Mouse (Mus musculus) midbrain, embryonic 16.5 days (tissue): Measurements from ENCODE around the gene Senp7. TPM values are rescaled to one million over a fixed set of nuclear protein-coding genes. Genes with fewer than 3 reads are reported as not detected.
"Not testable (repeated sequence)": the region's sequence is repeated elsewhere in the genome, so short reads cannot be mapped to it uniquely, and the experiment has no call there.

Experiments used
- ATAC-seq: fragments of 200-750 bp; cut with Nextera tagmentation; 2 replicates; pipeline ENCODE4 v1.8.0; 2017; ENCODE audit warnings: moderate TSS enrichment
- H3K27ac ChIP-seq: fragments of 300-500 bp; sonication (generic); 2 replicates; pipeline ENCODE4 v1.5.1; 2014; ENCODE audit warnings: mild to moderate bottlenecking, low read length, mixed read lengths
- H3K27me3 ChIP-seq: fragments of 300-500 bp; sonication (generic); 2 replicates; pipeline ENCODE4 v1.6.1; 2014; ENCODE audit warnings: low read depth, low read length, mixed read lengths; ENCODE audit not compliant: control insufficient read depth, insufficient read depth
- H3K36me3 ChIP-seq: fragments of 300-500 bp; sonication (generic); 2 replicates; pipeline ENCODE4 v1.6.1; 2014; ENCODE audit warnings: mild to moderate bottlenecking, low read length, moderate library complexity, mixed read lengths; ENCODE audit not compliant: control insufficient read depth, insufficient read depth
- H3K4me1 ChIP-seq: fragments of 300-500 bp; sonication (generic); 2 replicates; pipeline ENCODE4 v1.6.1; 2014; ENCODE audit warnings: mild to moderate bottlenecking, low read length, mixed read lengths; ENCODE audit not compliant: control insufficient read depth, insufficient read depth
- H3K4me2 ChIP-seq: fragments of 300-500 bp; sonication (generic); 2 replicates; pipeline ENCODE4 v1.6.1; 2014; ENCODE audit warnings: mild to moderate bottlenecking, low read length, mixed read lengths
- H3K4me3 ChIP-seq: fragments of 300-500 bp; sonication (generic); 2 replicates; pipeline ENCODE4 v1.5.1; 2014; ENCODE audit warnings: low read depth, mild to moderate bottlenecking, low read length, moderate library complexity, mixed read lengths
- H3K9ac ChIP-seq: fragments of 300-500 bp; sonication (generic); 2 replicates; pipeline ENCODE4 v1.6.1; 2014; ENCODE audit warnings: low read depth, low read length, mixed read lengths
- H3K9me3 ChIP-seq: fragments of 300-500 bp; sonication (generic); replicated peaks from 2 replicates; pipeline ENCODE4 v1.6.1; 2014; ENCODE audit warnings: mild to moderate bottlenecking, low read length, mixed read lengths; ENCODE audit not compliant: control insufficient read depth, poor library complexity, severe bottlenecking
- WGBS: fragments of 180-500 bp; shearing (Covaris S2); extraction: QIAGEN DNeasy Blood & Tissue Kit; methylation state at CpG from one replicate; pipeline ENCODE4 v1.1.7; 2014; 5-methylcytosine and 5-hydroxymethylcytosine counted together
- polyA plus RNA-seq: library from polyadenylated mRNA; unstranded; fragments of >200 nt; fragmentation: Nextera tagmentation; extraction: Ambion mirVana; gene quantifications from 2 replicates; pipeline ENCODE4 v1.2.1, GENCODE M21; 2015

The Senp7 gene
- polyA plus RNA-seq, 1 experiment from 2014 or later = 55.4 TPM

GRCm38 (mm10) chr16:56061995-56062594 lies 14.0 kb downstream of the Senp7 start:
- 82% methylated on average over 7 of the region's 7 CpGs for WGBS
- no peaks in the 10 kb centered on the region for H3K9me3 ChIP-seq

GRCm38 (mm10) chr16:56062981-56063380 lies 14.8 kb downstream of the Senp7 start:
- ATAC-seq = no peak
- Histone ChIP-seq H3K4me1 (no peaks in the 10 kb centered on the region), H3K36me3 (no peaks in the 10 kb centered on the region), H3K9me3 (no peaks in the 10 kb centered on the region), H3K27me3 (no peaks in the 10 kb centered on the region), H3K4me2 (no peak overlapping the region), H3K4me3 (no peak overlapping the region), H3K9ac (no peak overlapping the region), H3K27ac (no peak overlapping the region)
- WGBS = 39% methylated on average over 11 of the region's 11 CpGs

More at GRCm38 (mm10) chr16:56061995-56062594, 14.0 kb downstream of the Senp7 start:
- no peaks in the 10 kb centered on the region for H3K27me3 ChIP-seq
- no peak overlapping the region for H3K27ac ChIP-seq
- no peak overlapping the region for H3K4me2 ChIP-seq
- H3K4me3 ChIP-seq = no peak overlapping the region
- H3K36me3 ChIP-seq = no peaks in the 10 kb centered on the region
- H3K4me1 ChIP-seq = 0 out of 2 replicates have a peak, but pooled peaks cover 2% of the 10 kb centered on the region
- no peak overlapping the region for H3K9ac ChIP-seq
- ATAC-seq = no peak

DNA sequence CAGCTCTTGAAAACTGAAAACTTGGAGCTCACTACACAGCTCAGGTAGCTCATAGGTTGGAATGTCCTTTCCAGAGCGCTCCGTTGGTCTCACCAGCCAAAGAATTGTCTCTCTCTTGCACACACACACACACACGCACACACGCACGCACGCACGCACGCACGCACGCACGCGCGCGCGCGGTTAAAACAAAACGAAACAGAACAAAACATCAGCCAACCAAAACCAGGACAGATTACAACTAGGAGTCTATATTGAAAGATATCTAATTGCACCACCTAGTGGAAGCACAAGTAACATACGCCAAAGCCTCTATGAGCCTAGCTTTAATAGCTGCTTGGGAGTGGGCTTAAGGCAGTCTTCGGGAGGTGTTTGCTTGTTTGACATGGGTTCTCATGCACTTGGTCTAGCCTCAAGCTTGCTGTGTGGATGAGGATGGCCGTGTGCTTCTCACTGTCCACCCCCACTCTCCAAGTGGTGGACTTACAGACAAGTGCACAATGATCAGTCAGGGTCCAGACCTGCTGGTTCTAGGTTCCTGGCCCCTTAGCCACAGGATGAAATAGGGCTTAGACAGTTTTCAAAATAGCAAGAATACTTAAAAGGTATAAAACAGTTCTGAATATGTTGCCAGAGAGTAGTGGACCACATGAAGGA lies 16.3 kb downstream of the Senp7 start:
- H3K9me3 ChIP-seq = no peaks in the 10 kb centered on the region
- no peaks in the 10 kb centered on the region for H3K4me1 ChIP-seq
- WGBS = 3% methylated on average over 20 of the region's 20 CpGs
- peak overlapping the region; percentile 57 for H3K4me2 ChIP-seq
- H3K36me3 ChIP-seq = no peaks in the 10 kb centered on the region
- no peaks in the 10 kb centered on the region for H3K27me3 ChIP-seq
- H3K9ac ChIP-seq = 0 out of 2 replicates have a peak overlapping the region, but pooled peaks have one; percentile 39
- ATAC-seq = peak; percentile 94
- peak overlapping the region; percentile 56 for H3K27ac ChIP-seq
- H3K4me3 ChIP-seq = peak overlapping the region; percentile 30

DNA sequence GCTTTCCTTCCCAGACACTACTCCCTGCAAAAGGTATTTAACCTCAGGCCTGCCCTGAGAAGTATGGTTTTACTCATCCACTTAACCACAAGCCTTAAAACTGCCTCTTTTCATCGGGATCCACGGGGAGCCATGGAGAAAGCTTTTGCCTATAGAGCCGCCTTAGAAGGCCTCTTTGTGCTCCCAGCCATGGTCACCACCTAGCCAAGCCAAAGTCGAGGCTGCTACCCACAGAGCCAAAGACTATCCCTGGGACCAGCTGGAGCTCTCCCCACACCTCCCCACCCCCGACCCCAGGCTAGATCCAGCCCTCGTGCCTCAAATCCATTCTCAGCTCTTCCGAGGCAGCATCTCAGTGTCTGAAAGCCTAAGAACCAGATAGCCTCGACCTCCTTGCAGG lies 18.0 kb downstream of the Senp7 start:
- Histone ChIP-seq H3K36me3 (no peaks in the 10 kb centered on the region), H3K9ac (no peak overlapping the region), H3K4me1 (no peaks in the 10 kb centered on the region), H3K27ac (no peak overlapping the region), H3K4me2 (no peak overlapping the region), H3K27me3 (no peaks in the 10 kb centered on the region), H3K4me3 (no peak overlapping the region), H3K9me3 (no peaks in the 10 kb centered on the region)
- 16% methylated on average over 8 of the region's 8 CpGs for WGBS
- no peak for ATAC-seq

- no peak overlapping the region for H3K4me2 ChIP-seq
- no peaks in the 10 kb centered on the region for H3K9me3 ChIP-seq
- no peak overlapping the region for H3K9ac ChIP-seq
- no peak overlapping the region for H3K27ac ChIP-seq
- no peak overlapping the region for H3K4me3 ChIP-seq
- no peaks in the 10 kb centered on the region for H3K4me1 ChIP-seq
- no peak for ATAC-seq
- no peaks in the 10 kb centered on the region for H3K36me3 ChIP-seq
- no peaks in the 10 kb centered on the region for H3K27me3 ChIP-seq
- WGBS = 94% methylated on average over 6 of the region's 6 CpGs
Observed at GRCm38 (mm10) chr16:56068523-56069070, 20.5 kb downstream of the Senp7 start.

DNA sequence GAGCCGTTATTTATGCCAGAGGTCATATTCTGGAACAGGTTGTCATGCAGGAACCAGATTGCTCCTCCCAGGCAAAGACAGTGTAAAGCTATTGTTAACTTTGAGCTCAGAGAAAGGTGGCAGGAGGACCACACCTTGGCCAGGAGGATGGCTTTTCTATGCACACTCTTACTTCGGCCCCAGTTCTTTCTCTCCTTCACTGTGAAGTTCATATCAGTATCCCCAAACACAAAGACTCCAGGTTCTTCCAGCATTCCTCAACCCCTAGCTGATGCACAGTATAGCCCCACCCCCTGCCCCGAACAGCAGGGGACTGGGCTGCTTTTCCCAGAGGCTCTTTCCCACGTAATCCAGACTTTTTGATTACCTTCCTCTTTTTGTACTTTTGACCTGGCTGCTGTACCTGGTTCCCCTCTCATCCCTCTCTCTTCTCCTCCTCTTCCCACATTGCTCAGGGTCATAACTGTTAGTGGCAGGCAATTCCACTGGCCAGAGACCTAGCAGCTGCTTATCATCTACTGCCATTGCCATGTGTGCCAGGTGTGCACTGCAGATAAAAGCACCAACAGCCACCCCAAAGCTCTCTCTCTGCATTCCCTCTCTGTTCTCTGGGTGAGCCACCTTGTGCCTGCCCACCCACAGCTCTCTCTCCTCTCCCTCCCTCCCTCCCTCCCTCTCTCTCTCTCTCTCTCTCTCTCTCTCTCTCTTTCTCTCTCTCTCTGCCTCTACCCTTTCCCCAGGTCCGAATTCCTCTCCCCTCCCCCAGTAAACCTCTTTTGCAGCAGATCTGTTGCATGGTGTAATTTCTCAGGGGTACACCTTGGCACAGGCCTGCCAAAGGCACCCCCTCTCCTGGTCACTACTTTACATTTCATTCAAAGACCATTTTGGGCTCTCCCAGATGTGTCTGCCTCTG lies 23.4 kb downstream of the Senp7 start:
- no peaks in the 10 kb centered on the region for H3K27me3 ChIP-seq
- no peak overlapping the region for H3K4me2 ChIP-seq
- H3K27ac ChIP-seq = no peak overlapping the region
- ATAC-seq = no peak
- H3K4me1 ChIP-seq = peaks cover 9% of the 10 kb centered on the region
- H3K4me3 ChIP-seq = no peak overlapping the region
- no peaks in the 10 kb centered on the region for H3K9me3 ChIP-seq
- H3K9ac ChIP-seq = no peak overlapping the region
- no peaks in the 10 kb centered on the region for H3K36me3 ChIP-seq
- WGBS = 50% methylated on average over 5 of the region's 5 CpGs

DNA sequence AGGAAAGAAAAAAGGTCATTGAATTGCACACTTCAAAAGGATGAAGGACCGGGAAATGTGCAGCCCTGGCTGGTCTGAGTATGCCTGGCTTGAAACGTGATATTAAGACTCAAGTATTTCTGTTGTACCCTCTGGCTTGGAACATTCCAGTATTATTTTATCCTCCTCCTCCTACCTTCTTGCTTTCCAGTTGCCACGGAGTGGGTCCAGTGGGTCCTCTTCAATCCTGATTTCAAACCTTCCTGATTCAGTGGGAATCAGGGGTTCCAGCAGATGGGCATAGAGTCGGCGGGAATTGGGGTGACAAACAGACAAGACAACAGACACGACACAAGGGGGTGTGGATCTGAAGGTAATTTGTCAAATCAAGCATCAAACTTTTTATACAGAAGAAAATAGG lies 24.4 kb downstream of the Senp7 start:
- ATAC-seq = no peak
- 84% methylated on average over 6 of the region's 6 CpGs for WGBS

DNA sequence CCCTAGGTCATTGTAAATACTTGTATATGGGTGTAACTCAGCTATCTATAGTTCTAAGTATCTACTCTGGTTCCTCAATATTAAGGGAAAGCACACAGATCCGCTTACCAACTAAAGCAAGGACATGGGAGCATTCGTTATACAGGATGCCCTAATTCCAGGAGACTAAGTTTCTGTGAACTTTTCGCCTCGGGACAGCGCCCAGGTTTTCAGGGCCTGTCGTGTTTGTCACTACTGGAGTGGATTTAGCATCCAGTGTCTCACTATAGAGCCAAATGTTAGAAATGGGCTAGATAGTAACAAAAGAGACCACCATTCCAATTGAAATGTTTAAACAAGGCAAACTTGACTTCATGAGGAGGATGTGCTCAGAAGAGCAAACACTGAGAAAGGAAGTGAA lies 25.0 kb downstream of the Senp7 start:
- H3K9ac ChIP-seq, H3K4me2 ChIP-seq, H3K36me3 ChIP-seq, H3K4me3 ChIP-seq, H3K27ac ChIP-seq, ATAC-seq, H3K27me3 ChIP-seq, H3K9me3 ChIP-seq: not testable (repeated sequence)
- WGBS = 93% methylated on average over 6 of the region's 6 CpGs
- H3K4me1 ChIP-seq = peaks cover 17% of the 10 kb centered on the region

More for the DNA sequence above, 24.4 kb downstream of the Senp7 start:
- Histone ChIP-seq H3K4me2 (no peak overlapping the region), H3K36me3 (no peaks in the 10 kb centered on the region), H3K27me3 (no peaks in the 10 kb centered on the region), H3K4me3 (no peak overlapping the region), H3K9me3 (no peaks in the 10 kb centered on the region), H3K27ac (no peak overlapping the region), H3K9ac (no peak overlapping the region), H3K4me1 (peaks cover 17% of the 10 kb centered on the region)
